Mouse (Mus musculus): ENCODE results near the gene Atg7. TPM values are rescaled to one million over a fixed set of nuclear protein-coding genes. Genes with fewer than 3 reads are reported as not detected.
A peak's percentile ranks its signal among the peaks of the same experiment; 100 is the strongest.

The Atg7 gene
- polyA plus RNA-seq, 1 experiment from 2014 or later = 13.5 TPM

- no peak overlapping the region for H3K4me2 ChIP-seq (replicated peaks; ENCODE audit: low read depth, low read length)
- ATAC-seq (ENCODE audit: low FRiP score) (peak; percentile 53; the same call in 1 of the 2 replicates), DNase-seq (ENCODE audit: low spot score) (peak; percentile 44)
- no peak overlapping the region for H3K27ac ChIP-seq (ENCODE audit: low read depth, low read length)
- H3K27me3 ChIP-seq (ENCODE audit: control insufficient read depth, insufficient read depth, low read length) = no peaks in the 10 kb centered on the region
- H3K4me3 ChIP-seq (ENCODE audit: low read depth, low read length) = no peak overlapping the region
- 36% methylated on average over 3 of the region's 3 CpGs for WGBS
- no peaks in the 10 kb centered on the region for H3K4me1 ChIP-seq (replicated peaks; ENCODE audit: control insufficient read depth, insufficient read depth, low read length)
- H3K9ac ChIP-seq (ENCODE audit: low read depth, low read length) = no peak overlapping the region
- no peaks in the 10 kb centered on the region for H3K9me3 ChIP-seq (ENCODE audit: control insufficient read depth, low read length)
- no peaks in the 10 kb centered on the region for H3K36me3 ChIP-seq (ENCODE audit: control insufficient read depth, insufficient read depth, low read length)
Observed at GRCm38 (mm10) chr6:114652209-114652608, 9.3 kb downstream of the Atg7 start.

- no peaks in the 10 kb centered on the region for H3K36me3 ChIP-seq (ENCODE audit: control insufficient read depth, insufficient read depth, low read length)
- no peak for DNase-seq (ENCODE audit: low spot score)
- no peaks in the 10 kb centered on the region for H3K27me3 ChIP-seq (ENCODE audit: control insufficient read depth, insufficient read depth, low read length)
- no peak overlapping the region for H3K4me2 ChIP-seq (replicated peaks; ENCODE audit: low read depth, low read length)
- ATAC-seq (ENCODE audit: low FRiP score) = no peak
- H3K4me1 ChIP-seq (replicated peaks; ENCODE audit: control insufficient read depth, insufficient read depth, low read length) = no peaks in the 10 kb centered on the region
- H3K9me3 ChIP-seq (ENCODE audit: control insufficient read depth, low read length) = no peaks in the 10 kb centered on the region
- no peak overlapping the region for H3K27ac ChIP-seq (ENCODE audit: low read depth, low read length)
- WGBS = 89% methylated on average over 7 of the region's 7 CpGs
- H3K4me3 ChIP-seq (ENCODE audit: low read depth, low read length) = no peak overlapping the region
- no peak overlapping the region for H3K9ac ChIP-seq (ENCODE audit: low read depth, low read length)
Observed at GRCm38 (mm10) chr6:114656826-114657600, 14.1 kb downstream of the Atg7 start.

GRCm38 (mm10) chr6:114657807-114658206, 14.9 kb downstream of the Atg7 start:
- 85% methylated on average over 4 of the region's 4 CpGs for WGBS
- Histone ChIP-seq H3K4me2 (replicated peaks; ENCODE audit: low read depth, low read length) (no peak overlapping the region), H3K4me3 (ENCODE audit: low read depth, low read length) (no peak overlapping the region), H3K9me3 (ENCODE audit: control insufficient read depth, low read length) (no peaks in the 10 kb centered on the region), H3K27ac (ENCODE audit: low read depth, low read length) (no peak overlapping the region), H3K9ac (ENCODE audit: low read depth, low read length) (no peak overlapping the region), H3K4me1 (replicated peaks; ENCODE audit: control insufficient read depth, insufficient read depth, low read length) (no peaks in the 10 kb centered on the region), H3K27me3 (ENCODE audit: control insufficient read depth, insufficient read depth, low read length) (no peaks in the 10 kb centered on the region), H3K36me3 (ENCODE audit: control insufficient read depth, insufficient read depth, low read length) (no peaks in the 10 kb centered on the region)
- ATAC-seq (ENCODE audit: low FRiP score) (no peak), DNase-seq (ENCODE audit: low spot score) (no peak)

- Histone ChIP-seq H3K4me2 (replicated peaks; ENCODE audit: low read depth, low read length) (no peak overlapping the region), H3K9me3 (ENCODE audit: control insufficient read depth, low read length) (no peaks in the 10 kb centered on the region), H3K27ac (ENCODE audit: low read depth, low read length) (no peak overlapping the region), H3K4me1 (replicated peaks; ENCODE audit: control insufficient read depth, insufficient read depth, low read length) (no peaks in the 10 kb centered on the region), H3K36me3 (ENCODE audit: control insufficient read depth, insufficient read depth, low read length) (no peaks in the 10 kb centered on the region), H3K4me3 (ENCODE audit: low read depth, low read length) (no peak overlapping the region), H3K27me3 (ENCODE audit: control insufficient read depth, insufficient read depth, low read length) (no peaks in the 10 kb centered on the region), H3K9ac (ENCODE audit: low read depth, low read length) (no peak overlapping the region)
- 74% methylated on average over 4 of the region's 4 CpGs for WGBS
- DNase-seq (ENCODE audit: low spot score) = no peak
- no peak for ATAC-seq (ENCODE audit: low FRiP score)
Observed at GRCm38 (mm10) chr6:114659278-114659991, 16.5 kb downstream of the Atg7 start.

- no peak for ATAC-seq (ENCODE audit: low FRiP score)
- Histone ChIP-seq H3K4me3 (ENCODE audit: low read depth, low read length) (no peak overlapping the region), H3K27ac (ENCODE audit: low read depth, low read length) (no peak overlapping the region), H3K36me3 (ENCODE audit: control insufficient read depth, insufficient read depth, low read length) (no peaks in the 10 kb centered on the region), H3K9ac (ENCODE audit: low read depth, low read length) (no peak overlapping the region), H3K4me1 (replicated peaks; ENCODE audit: control insufficient read depth, insufficient read depth, low read length) (no peaks in the 10 kb centered on the region), H3K4me2 (replicated peaks; ENCODE audit: low read depth, low read length) (no peak overlapping the region), H3K27me3 (ENCODE audit: control insufficient read depth, insufficient read depth, low read length) (no peaks in the 10 kb centered on the region), H3K9me3 (ENCODE audit: control insufficient read depth, low read length) (no peaks in the 10 kb centered on the region)
- WGBS = 70% methylated on average over 5 of the region's 5 CpGs
- DNase-seq (ENCODE audit: low spot score) = no peak
Observed at GRCm38 (mm10) chr6:114659992-114660800, 17.3 kb downstream of the Atg7 start.

- Histone ChIP-seq H3K9me3 (ENCODE audit: control insufficient read depth, low read length) (no peaks in the 10 kb centered on the region), H3K27me3 (ENCODE audit: control insufficient read depth, insufficient read depth, low read length) (no peaks in the 10 kb centered on the region), H3K4me1 (replicated peaks; ENCODE audit: control insufficient read depth, insufficient read depth, low read length) (no peaks in the 10 kb centered on the region), H3K27ac (ENCODE audit: low read depth, low read length) (no peak overlapping the region), H3K4me3 (ENCODE audit: low read depth, low read length) (no peak overlapping the region), H3K9ac (ENCODE audit: low read depth, low read length) (no peak overlapping the region), H3K4me2 (replicated peaks; ENCODE audit: low read depth, low read length) (no peak overlapping the region), H3K36me3 (ENCODE audit: control insufficient read depth, insufficient read depth, low read length) (no peaks in the 10 kb centered on the region)
- 92% methylated on average over 2 of the region's 2 CpGs for WGBS
- DNase-seq (ENCODE audit: low spot score) (no peak), ATAC-seq (ENCODE audit: low FRiP score) (no peak)
Observed at GRCm38 (mm10) chr6:114663707-114664106, 20.8 kb downstream of the Atg7 start.

- Histone ChIP-seq H3K36me3 (ENCODE audit: control insufficient read depth, insufficient read depth, low read length) (no peaks in the 10 kb centered on the region), H3K4me3 (ENCODE audit: low read depth, low read length) (no peak overlapping the region), H3K27ac (ENCODE audit: low read depth, low read length) (no peak overlapping the region), H3K9ac (ENCODE audit: low read depth, low read length) (no peak overlapping the region), H3K27me3 (ENCODE audit: control insufficient read depth, insufficient read depth, low read length) (no peaks in the 10 kb centered on the region), H3K4me2 (replicated peaks; ENCODE audit: low read depth, low read length) (no peak overlapping the region), H3K9me3 (ENCODE audit: control insufficient read depth, low read length) (no peaks in the 10 kb centered on the region), H3K4me1 (replicated peaks; ENCODE audit: control insufficient read depth, insufficient read depth, low read length) (no peaks in the 10 kb centered on the region)
- 75% methylated on average over 2 of the region's 2 CpGs for WGBS
- DNase-seq (ENCODE audit: low spot score) = no peak
- ATAC-seq (ENCODE audit: low FRiP score) = no peak
Observed at GRCm38 (mm10) chr6:114664716-114665115, 21.8 kb downstream of the Atg7 start.

GRCm38 (mm10) chr6:114667518-114667917, 24.6 kb downstream of the Atg7 start:
- DNase-seq (ENCODE audit: low spot score) = no peak
- Histone ChIP-seq H3K4me3 (ENCODE audit: low read depth, low read length) (no peak overlapping the region), H3K9me3 (ENCODE audit: control insufficient read depth, low read length) (no peaks in the 10 kb centered on the region), H3K9ac (ENCODE audit: low read depth, low read length) (no peak overlapping the region), H3K4me1 (replicated peaks; ENCODE audit: control insufficient read depth, insufficient read depth, low read length) (no peaks in the 10 kb centered on the region), H3K36me3 (ENCODE audit: control insufficient read depth, insufficient read depth, low read length) (no peaks in the 10 kb centered on the region), H3K27ac (ENCODE audit: low read depth, low read length) (no peak overlapping the region), H3K27me3 (ENCODE audit: control insufficient read depth, insufficient read depth, low read length) (no peaks in the 10 kb centered on the region), H3K4me2 (replicated peaks; ENCODE audit: low read depth, low read length) (no peak overlapping the region)
- WGBS = 92% methylated on average over 6 of the region's 6 CpGs
- no peak for ATAC-seq (ENCODE audit: low FRiP score)
